Mouse (Mus musculus) hindbrain, embryonic 10.5 days (tissue): Measurements from ENCODE around the gene Dcakd. TPM values are rescaled to one million over a fixed set of nuclear protein-coding genes. Genes with fewer than 3 reads are reported as not detected.

Source experiments
- DNase-seq: peaks from one replicate; pipeline ENCODE4 v3.0.0-alpha.2; 2017; ENCODE audit warnings: low spot score
- H3K27ac ChIP-seq: fragments of 300-500 bp; sonication (generic); 2 replicates; pipeline ENCODE4 v1.5.1; 2016; ENCODE audit warnings: mild to moderate bottlenecking, moderate library complexity
- H3K27me3 ChIP-seq: fragments of 300-500 bp; sonication (generic); 2 replicates; pipeline ENCODE4 v1.6.1; 2016; ENCODE audit warnings: mild to moderate bottlenecking; ENCODE audit not compliant: poor library complexity, insufficient read depth, severe bottlenecking
- H3K36me3 ChIP-seq: fragments of 300-500 bp; sonication (generic); 2 replicates; pipeline ENCODE4 v1.6.1; 2016; ENCODE audit warnings: mild to moderate bottlenecking, moderate library complexity
- H3K4me1 ChIP-seq: fragments of 300-500 bp; sonication (generic); replicated peaks from 2 replicates; pipeline ENCODE4 v1.6.1; 2016; ENCODE audit warnings: mild to moderate bottlenecking
- H3K4me3 ChIP-seq: fragments of 300-500 bp; sonication (generic); 2 replicates; pipeline ENCODE4 v1.5.1; 2016; ENCODE audit warnings: mild to moderate bottlenecking, moderate library complexity
- H3K9me3 ChIP-seq: fragments of 300-500 bp; sonication (generic); 2 replicates; pipeline ENCODE4 v1.6.1; 2016; ENCODE audit warnings: mild to moderate bottlenecking, moderate library complexity
- WGBS: fragments of 180-500 bp; shearing (Covaris S2); methylation state at CpG from one replicate; pipeline ENCODE4 v1.1.7; 2016; 5-methylcytosine and 5-hydroxymethylcytosine counted together
- polyA plus RNA-seq: library from polyadenylated mRNA; unstranded; fragments of >200 nt; fragmentation: Nextera tagmentation; extraction: Ambion mirVana; gene quantifications from 2 replicates; pipeline ENCODE4 v1.2.1, GENCODE M21; 2016

The Dcakd gene
- 272 and 276 TPM in 2 replicates for polyA plus RNA-seq

- peaks cover 27% of the 10 kb centered on the region for H3K4me1 ChIP-seq
- peak within 1 kb of the TSS; percentile 94 for H3K27ac ChIP-seq
- WGBS, result under 1% methylated on average over 36 of the region's 36 CpGs
- peak; percentile 96 for DNase-seq
- H3K9me3 ChIP-seq, result no peaks in the 10 kb centered on the region
- no peaks in the 10 kb centered on the region for H3K27me3 ChIP-seq
- H3K36me3 ChIP-seq, result peaks cover 40% of the 10 kb centered on the region
- H3K4me3 ChIP-seq, result peak within 1 kb of the TSS; percentile 80
These were observed at the start of gene Dcakd, which contains the start of gene Nmt1 for GRCm38 (mm10) chr11:103028176-103028891. Gene Dcakd (minus strand): TSS chr11:103028333. Gene Nmt1 (plus strand): TSS chr11:103028190.

GRCm38 (mm10) chr11:103076581-103076980 lies 48.4 kb upstream of the Dcakd start:
- Histone ChIP-seq H3K27ac (no peak overlapping the region), H3K27me3 (peaks cover 37% of the 10 kb centered on the region), H3K9me3 (no peaks in the 10 kb centered on the region), H3K36me3 (0 out of 2 replicates have a peak, but pooled peaks cover 1% of the 10 kb centered on the region), H3K4me3 (no peak overlapping the region), H3K4me1 (peaks cover 24% of the 10 kb centered on the region)
- no peak for DNase-seq
- 82% methylated on average over 8 of the region's 8 CpGs for WGBS

GRCm38 (mm10) chr11:103076010-103076409 lies 47.9 kb upstream of the Dcakd start:
- WGBS, result 90% methylated on average over 7 of the region's 7 CpGs

GRCm38 (mm10) chr11:103074796-103075323 lies 46.7 kb upstream of the Dcakd start:
- Histone ChIP-seq H3K9me3 (no peaks in the 10 kb centered on the region), H3K4me1 (peaks cover 13% of the 10 kb centered on the region), H3K27me3 (peaks cover 20% of the 10 kb centered on the region), H3K4me3 (no peak overlapping the region), H3K36me3 (peaks cover 18% of the 10 kb centered on the region), H3K27ac (peak overlapping the region; percentile 69; the same call in 1 of the 2 replicates)
- 22% methylated on average over 10 of the region's 10 CpGs for WGBS
- no peak for DNase-seq

More at GRCm38 (mm10) chr11:103076010-103076409, 47.9 kb upstream of the Dcakd start:
- no peak for DNase-seq
- H3K4me1 ChIP-seq, result peaks cover 24% of the 10 kb centered on the region
- peaks cover 7% of the 10 kb centered on the region for H3K36me3 ChIP-seq
- H3K9me3 ChIP-seq, result no peaks in the 10 kb centered on the region
- no peak overlapping the region for H3K4me3 ChIP-seq
- H3K27ac ChIP-seq, result no peak overlapping the region
- H3K27me3 ChIP-seq, result peaks cover 32% of the 10 kb centered on the region

GRCm38 (mm10) chr11:103074121-103074650 lies 46.1 kb upstream of the Dcakd start:
- Histone ChIP-seq H3K27me3 (peaks cover 13% of the 10 kb centered on the region), H3K36me3 (peaks cover 24% of the 10 kb centered on the region), H3K27ac (no peak overlapping the region), H3K9me3 (no peaks in the 10 kb centered on the region), H3K4me1 (peaks cover 13% of the 10 kb centered on the region), H3K4me3 (no peak overlapping the region)
- WGBS, result 55% methylated on average over 10 of the region's 10 CpGs
- DNase-seq, result no peak

- H3K4me3 ChIP-seq, result no peak overlapping the region
- H3K9me3 ChIP-seq, result no peaks in the 10 kb centered on the region
- H3K36me3 ChIP-seq, result peaks cover 29% of the 10 kb centered on the region
- no peak overlapping the region for H3K27ac ChIP-seq
- peaks cover 8% of the 10 kb centered on the region for H3K27me3 ChIP-seq
- no peak for DNase-seq
- H3K4me1 ChIP-seq, result peaks cover 13% of the 10 kb centered on the region
- WGBS, result 90% methylated on average over 7 of the region's 7 CpGs
These were observed 45.5 kb upstream of the Dcakd start for GRCm38 (mm10) chr11:103073671-103074070.

GRCm38 (mm10) chr11:103070322-103070880 lies 42.3 kb upstream of the Dcakd start:
- Histone ChIP-seq H3K27me3 (no peaks in the 10 kb centered on the region), H3K27ac (no peak overlapping the region), H3K4me1 (peaks cover 13% of the 10 kb centered on the region), H3K9me3 (no peaks in the 10 kb centered on the region), H3K4me3 (no peak overlapping the region), H3K36me3 (peaks cover 61% of the 10 kb centered on the region)
- DNase-seq, result no peak
- WGBS, result 91% methylated on average over 10 of the region's 10 CpGs

GRCm38 (mm10) chr11:103069731-103070130 lies 41.6 kb upstream of the Dcakd start:
- H3K36me3 ChIP-seq, result peaks cover 67% of the 10 kb centered on the region
- H3K9me3 ChIP-seq, result no peaks in the 10 kb centered on the region
- 89% methylated on average over 2 of the region's 2 CpGs for WGBS
- H3K4me3 ChIP-seq, result no peak overlapping the region
- H3K27me3 ChIP-seq, result no peaks in the 10 kb centered on the region
- H3K27ac ChIP-seq, result no peak overlapping the region
- peaks cover 10% of the 10 kb centered on the region for H3K4me1 ChIP-seq
- DNase-seq, result no peak

GRCm38 (mm10) chr11:103068884-103069283 lies 40.8 kb upstream of the Dcakd start:
- DNase-seq, result no peak
- Histone ChIP-seq H3K9me3 (no peaks in the 10 kb centered on the region), H3K4me3 (no peak overlapping the region), H3K36me3 (peaks cover 76% of the 10 kb centered on the region), H3K27ac (no peak overlapping the region), H3K4me1 (peaks cover 2% of the 10 kb centered on the region), H3K27me3 (no peaks in the 10 kb centered on the region)
- 97% methylated on average over 11 of the region's 11 CpGs for WGBS

- Histone ChIP-seq H3K27ac (no peak overlapping the region), H3K9me3 (no peaks in the 10 kb centered on the region), H3K36me3 (peaks cover 82% of the 10 kb centered on the region), H3K4me1 (no peaks in the 10 kb centered on the region), H3K4me3 (no peak overlapping the region), H3K27me3 (no peaks in the 10 kb centered on the region)
- no peak for DNase-seq
- 95% methylated on average over 4 of the region's 4 CpGs for WGBS
These were observed 40.1 kb upstream of the Dcakd start for GRCm38 (mm10) chr11:103068272-103068671.

GRCm38 (mm10) chr11:103067457-103068001 lies 39.4 kb upstream of the Dcakd start:
- H3K36me3 ChIP-seq, result peaks cover 88% of the 10 kb centered on the region
- WGBS, result 78% methylated on average over 8 of the region's 8 CpGs
- no peak for DNase-seq

GRCm38 (mm10) chr11:103067051-103067361 lies 38.9 kb upstream of the Dcakd start:
- Histone ChIP-seq H3K9me3 (no peaks in the 10 kb centered on the region), H3K36me3 (peaks cover 92% of the 10 kb centered on the region), H3K4me3 (no peak overlapping the region), H3K27ac (no peak overlapping the region), H3K4me1 (no peaks in the 10 kb centered on the region), H3K27me3 (no peaks in the 10 kb centered on the region)
- 93% methylated on average over 6 of the region's 6 CpGs for WGBS
- DNase-seq, result no peak

More at GRCm38 (mm10) chr11:103067457-103068001, 39.4 kb upstream of the Dcakd start:
- H3K27ac ChIP-seq, result no peak overlapping the region
- H3K9me3 ChIP-seq, result no peaks in the 10 kb centered on the region
- H3K4me1 ChIP-seq, result no peaks in the 10 kb centered on the region
- H3K4me3 ChIP-seq, result no peak overlapping the region
- H3K27me3 ChIP-seq, result no peaks in the 10 kb centered on the region
